Mouse (Mus musculus): Measurements from ENCODE around the gene B4galt4.

- TF ChIP-seq TAL1 (IDR thresholded peaks at IDR 0.05; ENCODE audit: low read length), result no peak
- TF ChIP-seq GATA1 (IDR thresholded peaks at IDR 0.05; ENCODE audit: low read length), result no peak
These were observed 41.5 kb upstream of the B4galt4 start for GRCm38 (mm10) chr16:38700392-38701162.
